ENCODE assay signal across 21 mouse cellular contexts in the genomic region with DNA sequence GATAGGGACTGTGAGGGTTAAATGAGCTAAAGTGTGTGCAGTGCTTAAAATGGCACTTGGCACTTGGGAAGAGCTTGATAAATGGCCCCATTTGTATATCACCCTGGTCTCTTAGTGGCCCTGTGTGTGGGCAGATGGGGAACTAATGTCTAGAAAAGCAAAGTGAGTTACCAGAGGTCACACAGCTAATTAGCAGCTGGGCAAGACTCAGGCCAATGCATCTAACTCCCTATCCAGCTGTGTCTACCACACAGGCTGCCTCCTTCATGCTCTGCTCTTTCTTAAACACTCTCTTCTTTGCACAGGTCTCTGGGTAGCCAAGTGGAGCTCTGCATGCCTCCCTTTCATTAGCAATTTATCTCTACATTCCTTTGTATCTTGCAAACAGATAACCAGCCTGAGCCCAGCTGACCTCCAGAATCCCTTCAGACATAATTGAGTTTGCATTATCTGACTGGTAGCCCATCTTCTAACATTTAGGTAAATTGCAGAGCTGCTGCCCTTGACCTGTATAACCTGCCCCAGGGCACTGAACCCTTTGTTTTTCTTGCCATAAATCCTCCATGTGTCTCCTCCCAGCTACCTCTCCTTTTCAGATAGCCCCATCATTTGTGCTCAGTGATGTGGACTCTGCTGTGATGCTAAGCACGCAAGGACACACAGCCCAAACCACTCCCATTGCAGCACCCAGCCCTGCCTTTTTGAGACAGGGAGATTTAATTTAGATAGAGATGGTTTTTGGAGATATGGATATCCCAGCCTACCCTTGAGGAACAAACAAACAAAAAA.
DNase-seq lines count a peak whose midpoint lies in the region; ATAC-seq and TF ChIP-seq lines count a peak whose summit lies in the region.
"Had no signal": no experiment of that assay in that cellular context is flagged by ENCODE, and none has a peak within 500 bp of the region (broad histone marks: within the 10 kb centered on the region; RNA-seq: fewer than 3 reads in every experiment).

No protein-coding gene starts in this region.

- no peak for TF ChIP-seq CTCF in kidney, adult 2 months (conservative IDR thresholded peaks at IDR 0.05; ENCODE audit: insufficient read depth, insufficient read length, low read depth, low read length)
- TF ChIP-seq CTCF in layer of hippocampus, adult 2 months (conservative IDR thresholded peaks at IDR 0.05): no peak

- no peaks in the 10 kb centered on the region for H3K36me3 ChIP-seq in kidney, embryonic 16.5 days (ENCODE audit: insufficient read depth, low read length)
- H3K36me3 ChIP-seq in kidney, adult 2 months (ENCODE audit: control insufficient read depth, insufficient read depth, low read length): no peaks in the 10 kb centered on the region
- no peaks in the 10 kb centered on the region for H3K36me3 ChIP-seq in neural tube, embryonic 11.5 days (ENCODE audit: control insufficient read depth, insufficient read depth, low read length)
- H3K36me3 ChIP-seq in intestine, embryonic 16.5 days (ENCODE audit: control insufficient read depth, insufficient read depth, low read length): no peaks in the 10 kb centered on the region
- H3K36me3 ChIP-seq: embryonic facial prominence, embryonic 10.5 days; heart, embryonic 12.5 days; hindbrain, embryonic 15.5 days had no signal

- peak; percentile 96 for ATAC-seq in kidney, embryonic 16.5 days (ENCODE audit: low FRiP score, low TSS enrichment)
- ATAC-seq in neural tube, embryonic 11.5 days (ENCODE audit: insufficient read depth, low FRiP score, low TSS enrichment): 0 out of 2 replicates have a peak, but pooled peaks have one; percentile 38
- no peak for ATAC-seq in intestine, embryonic 16.5 days
- ATAC-seq: forebrain, embryonic 13.5 days; Patski had no signal

- peaks cover 10% of the 10 kb centered on the region; the same call in 1 of the 2 replicates for H3K4me1 ChIP-seq in kidney, embryonic 16.5 days (ENCODE audit: insufficient read depth, low read length)
- H3K4me1 ChIP-seq in kidney, adult 2 months (ENCODE audit: control insufficient read depth, insufficient read depth, low read length): peaks cover 3% of the 10 kb centered on the region; the same call in 1 of the 2 replicates
- peaks cover 6% of the 10 kb centered on the region; the same call in 1 of the 2 replicates for H3K4me1 ChIP-seq in neural tube, embryonic 11.5 days (ENCODE audit: control insufficient read depth, insufficient read depth, low read length)
- H3K4me1 ChIP-seq in intestine, embryonic 16.5 days (ENCODE audit: control insufficient read depth, insufficient read depth, low read length): no peaks in the 10 kb centered on the region
- H3K4me1 ChIP-seq: forebrain, embryonic 13.5 days; hindbrain, embryonic 15.5 days had no signal

- TF ChIP-seq POLR2A in kidney, adult 2 months (IDR thresholded peaks at IDR 0.05; ENCODE audit: low read depth, low read length): no peak

- H3K27me3 ChIP-seq in kidney, embryonic 16.5 days (ENCODE audit: insufficient read depth, low read length): no peaks in the 10 kb centered on the region
- no peaks in the 10 kb centered on the region for H3K27me3 ChIP-seq in kidney, adult 2 months (replicated peaks; ENCODE audit: control insufficient read depth, insufficient read depth, low read length)
- H3K27me3 ChIP-seq in neural tube, embryonic 11.5 days (ENCODE audit: control insufficient read depth, insufficient read depth, low read length): no peaks in the 10 kb centered on the region
- H3K27me3 ChIP-seq in intestine, embryonic 16.5 days (replicated peaks; ENCODE audit: control insufficient read depth, insufficient read depth, low read length): no peaks in the 10 kb centered on the region
- H3K27me3 ChIP-seq: CH12.LX; forebrain, embryonic 13.5 days; heart, embryonic 12.5 days; hindbrain, embryonic 15.5 days had no signal

- no peak overlapping the region for H3K9ac ChIP-seq in kidney, embryonic 16.5 days (replicated peaks; ENCODE audit: low read length)
- no peak overlapping the region for H3K9ac ChIP-seq in neural tube, embryonic 11.5 days (ENCODE audit: low read length)
- no peak overlapping the region for H3K9ac ChIP-seq in intestine, embryonic 16.5 days (ENCODE audit: low read depth, low read length)
- H3K9ac ChIP-seq: forebrain, embryonic 13.5 days; heart, embryonic 12.5 days; hindbrain, embryonic 15.5 days had no signal

- no peak overlapping the region for H3K4me2 ChIP-seq in kidney, embryonic 16.5 days (replicated peaks; ENCODE audit: low read depth, low read length)
- H3K4me2 ChIP-seq in neural tube, embryonic 11.5 days (ENCODE audit: low read depth): no peak overlapping the region
- no peak overlapping the region for H3K4me2 ChIP-seq in intestine, embryonic 16.5 days (ENCODE audit: low read depth, low read length)
- H3K4me2 ChIP-seq: forebrain, embryonic 13.5 days; heart, embryonic 12.5 days; hindbrain, embryonic 15.5 days had no signal

- H3K27ac ChIP-seq in kidney, embryonic 16.5 days (ENCODE audit: low read length): no peak overlapping the region
- no peak overlapping the region for H3K27ac ChIP-seq in kidney, adult 2 months (ENCODE audit: insufficient read depth, low read depth, low read length)
- no peak overlapping the region for H3K27ac ChIP-seq in neural tube, embryonic 11.5 days (ENCODE audit: low read depth, low read length)
- H3K27ac ChIP-seq in layer of hippocampus, adult 2 months: no peak overlapping the region
- H3K27ac ChIP-seq in intestine, embryonic 16.5 days (ENCODE audit: low read length): no peak overlapping the region
- H3K27ac ChIP-seq: embryonic facial prominence, embryonic 10.5 days; forebrain, embryonic 13.5 days; gastrocnemius, adult 2 months; hindbrain, embryonic 15.5 days had no signal

- 25% methylated on average over 1 of the region's 1 CpGs for WGBS in kidney, embryonic 16.5 days
- WGBS in kidney, adult 2 months: 88% methylated on average over 1 of the region's 1 CpGs
- WGBS in neural tube, embryonic 11.5 days: 0% methylated on average over 1 of the region's 1 CpGs
- WGBS in intestine, embryonic 16.5 days: 50% methylated on average over 1 of the region's 1 CpGs

- no peak overlapping the region for H3K4me3 ChIP-seq in kidney, embryonic 16.5 days (ENCODE audit: low read length)
- H3K4me3 ChIP-seq in kidney, adult 2 months (ENCODE audit: insufficient read depth, low read depth, low read length): no peak overlapping the region
- H3K4me3 ChIP-seq in neural tube, embryonic 11.5 days (ENCODE audit: low read depth, low read length): no peak overlapping the region
- H3K4me3 ChIP-seq in layer of hippocampus, adult 2 months: no peak overlapping the region
- no peak overlapping the region for H3K4me3 ChIP-seq in intestine, embryonic 16.5 days (ENCODE audit: low read length)
- H3K4me3 ChIP-seq: embryonic facial prominence, embryonic 10.5 days; forebrain, embryonic 13.5 days; gastrocnemius, adult 2 months; heart, embryonic 12.5 days; hindbrain, embryonic 15.5 days had no signal

- DNase-seq in kidney, adult 2 months: no peak
- DNase-seq in ZHBTc4 (ENCODE audit: low read depth, low spot score): peak; percentile 26
- peak; percentile 51 for DNase-seq in embryo, embryonic 10.5 days (ENCODE audit: low spot score)
- DNase-seq in neural tube, embryonic 11.5 days (ENCODE audit: low spot score): no peak
- no peak for DNase-seq in layer of hippocampus, adult 2 months (ENCODE audit: low spot score in 2 of 2)
- DNase-seq: adrenal gland, adult 2 months; adrenal gland, postnatal 25 days; cerebellum, adult 18-20 months; cerebellum, adult 9-11 months; cerebellum, postnatal 36 days; gastrocnemius, adult 2 months; gastrocnemius, postnatal 25 days; heart, postnatal 36 days had no signal

- no peaks in the 10 kb centered on the region for H3K9me3 ChIP-seq in kidney, embryonic 16.5 days (ENCODE audit: low read length)
- no peaks in the 10 kb centered on the region for H3K9me3 ChIP-seq in neural tube, embryonic 11.5 days (ENCODE audit: control insufficient read depth, low read length)
- H3K9me3 ChIP-seq in intestine, embryonic 16.5 days (ENCODE audit: control insufficient read depth, low read length): no peaks in the 10 kb centered on the region
- H3K9me3 ChIP-seq: embryonic facial prominence, embryonic 10.5 days; forebrain, embryonic 13.5 days; heart, embryonic 12.5 days; hindbrain, embryonic 15.5 days had no signal

Comparison
In these comparisons a context has a peak if more than half of its experiments do, and no peak if none do; other contexts are left out.
1. DNase-seq: peak in ZHBTc4 (single experiment) and embryo, embryonic 10.5 days (single experiment); none in kidney, adult 2 months (single experiment), neural tube, embryonic 11.5 days (single experiment) and layer of hippocampus, adult 2 months (0 of 2).